Mouse (Mus musculus): ENCODE measurements around the gene Prkd3. TPM values are rescaled to one million over a fixed set of nuclear protein-coding genes. Genes with fewer than 3 reads are reported as not detected.

The Prkd3 gene
- total RNA-seq (2014; fragmentation: Nextera tagmentation) (24.8 and 28.5 TPM in 2 replicates), total RNA-seq (2017) (27.6 and 37.5 TPM in 2 replicates)

GRCm38 (mm10) chr17:79020208-79020983 is at the start of gene Prkd3:
TSS of gene Prkd3 (minus strand) at chr17:79020816.
- ATAC-seq (replicated peaks; ENCODE audit: low FRiP score, low TSS enrichment, poor library complexity, severe bottlenecking) = peak; percentile 38; the same call in 1 of the 2 replicates

- ATAC-seq (replicated peaks; ENCODE audit: low FRiP score, low TSS enrichment, poor library complexity, severe bottlenecking) = no peak
These were observed 49.3 kb upstream of the Prkd3 start for GRCm38 (mm10) chr17:79069766-79070480.

- no peak for ATAC-seq (replicated peaks; ENCODE audit: low FRiP score, low TSS enrichment, poor library complexity, severe bottlenecking)
These were observed 48.4 kb upstream of the Prkd3 start for GRCm38 (mm10) chr17:79069019-79069418.

GRCm38 (mm10) chr17:79068581-79068980 is 48.0 kb upstream of the Prkd3 start:
- ATAC-seq (replicated peaks; ENCODE audit: low FRiP score, low TSS enrichment, poor library complexity, severe bottlenecking) = no peak

GRCm38 (mm10) chr17:79064250-79064649 is 43.6 kb upstream of the Prkd3 start:
- no peak for ATAC-seq (replicated peaks; ENCODE audit: low FRiP score, low TSS enrichment, poor library complexity, severe bottlenecking)

- no peak for ATAC-seq (replicated peaks; ENCODE audit: low FRiP score, low TSS enrichment, poor library complexity, severe bottlenecking)
These were observed 39.6 kb upstream of the Prkd3 start for GRCm38 (mm10) chr17:79060221-79060620.

GRCm38 (mm10) chr17:79058271-79058670 is 37.7 kb upstream of the Prkd3 start:
- no peak for ATAC-seq (replicated peaks; ENCODE audit: low FRiP score, low TSS enrichment, poor library complexity, severe bottlenecking)

GRCm38 (mm10) chr17:79052088-79052812 is 31.6 kb upstream of the Prkd3 start:
- ATAC-seq (replicated peaks; ENCODE audit: low FRiP score, low TSS enrichment, poor library complexity, severe bottlenecking) = peak; percentile 95

GRCm38 (mm10) chr17:79051606-79052005 is 31.0 kb upstream of the Prkd3 start, which contains the start of gene Qpct:
TSS of gene Qpct (plus strand) at chr17:79051906.
- ATAC-seq (replicated peaks; ENCODE audit: low FRiP score, low TSS enrichment, poor library complexity, severe bottlenecking) = no peak

- no peak for ATAC-seq (replicated peaks; ENCODE audit: low FRiP score, low TSS enrichment, poor library complexity, severe bottlenecking)
These were observed 23.1 kb upstream of the Prkd3 start for GRCm38 (mm10) chr17:79043705-79044104.

GRCm38 (mm10) chr17:79039660-79040059 is 19.0 kb upstream of the Prkd3 start:
- no peak for ATAC-seq (replicated peaks; ENCODE audit: low FRiP score, low TSS enrichment, poor library complexity, severe bottlenecking)

GRCm38 (mm10) chr17:79032782-79033181 is 12.2 kb upstream of the Prkd3 start:
- ATAC-seq (replicated peaks; ENCODE audit: low FRiP score, low TSS enrichment, poor library complexity, severe bottlenecking) = no peak

GRCm38 (mm10) chr17:79031569-79031968 is 11.0 kb upstream of the Prkd3 start:
- no peak for ATAC-seq (replicated peaks; ENCODE audit: low FRiP score, low TSS enrichment, poor library complexity, severe bottlenecking)

GRCm38 (mm10) chr17:79029226-79029625 is 8.6 kb upstream of the Prkd3 start:
- no peak for ATAC-seq (replicated peaks; ENCODE audit: low FRiP score, low TSS enrichment, poor library complexity, severe bottlenecking)

GRCm38 (mm10) chr17:79024544-79024943 is 3.9 kb upstream of the Prkd3 start:
- ATAC-seq (replicated peaks; ENCODE audit: low FRiP score, low TSS enrichment, poor library complexity, severe bottlenecking) = no peak

- ATAC-seq (replicated peaks; ENCODE audit: low FRiP score, low TSS enrichment, poor library complexity, severe bottlenecking) = no peak
These were observed 2.1 kb upstream of the Prkd3 start for GRCm38 (mm10) chr17:79022746-79023145.

GRCm38 (mm10) chr17:79020984-79021335 is 344 bp upstream of the Prkd3 start:
- ATAC-seq (replicated peaks; ENCODE audit: low FRiP score, low TSS enrichment, poor library complexity, severe bottlenecking) = 0 out of 2 replicates have a peak, but pooled peaks have one; percentile 39

- no peak for ATAC-seq (replicated peaks; ENCODE audit: low FRiP score, low TSS enrichment, poor library complexity, severe bottlenecking)
These were observed 849 bp downstream of the Prkd3 start for GRCm38 (mm10) chr17:79019726-79020207.

GRCm38 (mm10) chr17:79018422-79018821 is 2.2 kb downstream of the Prkd3 start:
- ATAC-seq (replicated peaks; ENCODE audit: low FRiP score, low TSS enrichment, poor library complexity, severe bottlenecking) = peak; percentile 64

- peak; percentile 36 for ATAC-seq (replicated peaks; ENCODE audit: low FRiP score, low TSS enrichment, poor library complexity, severe bottlenecking)
These were observed 4.8 kb downstream of the Prkd3 start for GRCm38 (mm10) chr17:79015831-79016230.

All from megakaryocyte-erythroid progenitor cell, adult 5-6 weeks (primary cell).